Mouse (Mus musculus) small intestine, adult 2 months (tissue): ENCODE measurements around the gene Tagln2. TPM values are rescaled to one million over a fixed set of nuclear protein-coding genes. Genes with fewer than 3 reads are reported as not detected.

Experiments
- H3K27ac ChIP-seq: fragments of 200-500 bp; 2 replicates; pipeline ENCODE4 v1.5.1; 2012; ENCODE audit warnings: low read depth, low read length, control low read depth, inconsistent platforms; ENCODE audit not compliant: insufficient read depth
- H3K27me3 ChIP-seq: fragments of 200-500 bp; 2 replicates; pipeline ENCODE4 v1.6.1; 2012; ENCODE audit warnings: mild to moderate bottlenecking, moderate library complexity, low read length, inconsistent platforms; ENCODE audit not compliant: control insufficient read depth, insufficient read depth
- H3K36me3 ChIP-seq: fragments of 200-500 bp; 2 replicates; pipeline ENCODE4 v1.6.1; 2012; ENCODE audit warnings: mild to moderate bottlenecking, low read length, control low read depth, inconsistent platforms; ENCODE audit not compliant: control insufficient read depth, insufficient read depth
- H3K4me1 ChIP-seq: fragments of 200-500 bp; 2 replicates; pipeline ENCODE4 v1.6.1; 2012; ENCODE audit warnings: low read length, inconsistent platforms, mixed read lengths; ENCODE audit not compliant: control insufficient read depth, insufficient read depth, insufficient read length
- H3K4me3 ChIP-seq: fragments of 200-500 bp; 2 replicates; pipeline ENCODE4 v1.5.1; 2012; ENCODE audit warnings: low read depth, mild to moderate bottlenecking, control low read depth, inconsistent platforms, low read length, moderate library complexity
- CTCF ChIP-seq: fragments of 200-500 bp; IDR thresholded peaks from 2 replicates; pipeline ENCODE4 v1.5.1; 2012; ENCODE audit warnings: low read depth, mild to moderate bottlenecking, control low read depth, inconsistent platforms, low read length, moderate library complexity, mixed read lengths; ENCODE audit not compliant: insufficient replicate concordance, insufficient read length; ENCODE audit errors: extremely low read depth
- POLR2A ChIP-seq: fragments of 200-500 bp; IDR thresholded peaks from 2 replicates; pipeline ENCODE4 v1.6.1; 2012; ENCODE audit warnings: low read depth, mild to moderate bottlenecking, control low read depth, inconsistent platforms, low read length, moderate library complexity
- WGBS: fragments of 180-500 bp; shearing (Covaris S2); methylation state at CpG from one replicate; pipeline ENCODE4 v1.1.7; 2018; 5-methylcytosine and 5-hydroxymethylcytosine counted together
- polyA plus RNA-seq: library from polyadenylated mRNA; depleted of rRNA; stranded (reverse); fragments of >200 nt; gene quantifications from 2 replicates; pipeline ENCODE4 v1.2.3, GENCODE M21; 2012

The Tagln2 gene
- polyA plus RNA-seq, 1 experiment: 284 TPM

DNA sequence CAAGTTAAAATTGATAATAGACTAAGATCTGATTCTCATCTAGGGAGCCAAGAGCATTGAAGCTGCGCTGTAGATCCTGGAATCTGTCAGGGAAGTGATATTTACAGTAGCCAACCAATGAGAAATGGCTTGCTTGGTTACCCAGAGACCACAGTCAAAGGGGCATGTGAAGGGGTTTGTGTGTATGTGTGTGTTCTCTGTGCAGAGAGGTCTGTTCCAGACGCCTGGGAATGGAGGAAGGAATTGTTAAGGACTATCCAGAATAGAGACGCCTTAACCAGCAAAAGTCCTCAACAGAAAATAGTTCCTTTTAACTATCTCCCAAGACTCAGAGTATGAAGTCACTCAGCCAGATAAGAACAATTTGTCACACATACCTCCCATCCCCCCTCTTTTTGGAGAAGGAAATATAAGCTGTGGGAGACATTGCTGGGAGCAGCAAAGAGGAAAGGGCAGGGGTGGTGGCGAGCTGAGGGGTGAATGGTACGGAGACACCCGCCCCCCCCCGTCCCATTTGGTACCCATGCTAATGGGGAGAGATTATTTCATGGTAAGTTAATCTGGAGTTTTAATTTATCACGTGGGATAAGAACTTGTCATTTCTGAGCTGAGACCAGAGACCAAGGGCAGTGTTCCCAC is 29.9 kb upstream of the Tagln2 start:
- no peak for TF ChIP-seq POLR2A
- Histone ChIP-seq H3K4me3 (no peak overlapping the region), H3K36me3 (no peaks in the 10 kb centered on the region), H3K27me3 (no peaks in the 10 kb centered on the region), H3K4me1 (no peaks in the 10 kb centered on the region; the same call in 1 of the 2 replicates), H3K27ac (no peak overlapping the region)
- WGBS: 73% methylated on average over 8 of the region's 8 CpGs

DNA sequence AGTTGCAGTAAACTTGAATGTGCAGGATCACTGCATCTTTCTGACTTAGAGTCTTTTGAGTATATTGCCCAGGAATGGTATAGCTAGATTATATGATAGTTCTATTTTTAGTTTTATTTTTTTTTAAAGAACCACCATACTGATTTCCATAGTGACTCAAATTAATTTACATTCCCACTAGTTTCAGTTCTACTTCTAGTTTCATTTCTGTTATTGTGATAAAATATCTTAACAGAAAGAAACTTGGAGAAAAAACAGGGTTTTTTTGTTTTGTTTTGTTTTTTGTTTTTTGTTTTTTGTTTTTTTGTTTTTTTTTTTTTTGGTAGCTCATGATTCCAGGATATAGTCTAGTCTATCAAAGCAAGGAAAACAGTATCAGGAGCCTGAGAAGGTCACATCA is 26.9 kb upstream of the Tagln2 start:
- Histone ChIP-seq H3K4me3 (no peak overlapping the region), H3K4me1 (peaks cover 5% of the 10 kb centered on the region; the same call in 1 of the 2 replicates), H3K27ac (no peak overlapping the region), H3K27me3 (no peaks in the 10 kb centered on the region), H3K36me3 (no peaks in the 10 kb centered on the region)
- TF ChIP-seq CTCF (no peak), POLR2A (no peak)

DNA sequence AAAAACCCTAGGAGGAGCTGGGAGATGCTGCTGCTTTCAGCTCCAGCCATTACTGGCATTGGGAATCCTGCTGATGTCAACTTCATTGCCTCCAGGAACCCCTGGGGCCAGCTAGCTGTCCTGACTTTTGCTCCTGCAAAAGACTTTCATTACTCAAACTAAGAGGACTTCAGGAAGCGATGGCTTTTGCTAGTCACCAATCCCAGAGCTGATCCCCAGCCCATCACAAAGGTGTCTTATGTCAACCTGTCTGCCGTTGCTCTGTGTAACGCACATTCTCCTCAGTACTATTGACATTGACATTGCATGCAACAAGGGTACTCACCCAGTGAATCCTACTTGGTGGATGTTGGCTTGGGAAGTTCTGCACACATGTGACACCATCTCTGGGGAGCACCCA is 25.7 kb upstream of the Tagln2 start:
- no peaks in the 10 kb centered on the region for H3K27me3 ChIP-seq
- no peaks in the 10 kb centered on the region for H3K36me3 ChIP-seq
- H3K27ac ChIP-seq: no peak overlapping the region
- no peak for TF ChIP-seq CTCF
- no peak for TF ChIP-seq POLR2A
- WGBS: 96% methylated on average over 3 of the region's 3 CpGs
- H3K4me1 ChIP-seq: peaks cover 5% of the 10 kb centered on the region; the same call in 1 of the 2 replicates
- no peak overlapping the region for H3K4me3 ChIP-seq

DNA sequence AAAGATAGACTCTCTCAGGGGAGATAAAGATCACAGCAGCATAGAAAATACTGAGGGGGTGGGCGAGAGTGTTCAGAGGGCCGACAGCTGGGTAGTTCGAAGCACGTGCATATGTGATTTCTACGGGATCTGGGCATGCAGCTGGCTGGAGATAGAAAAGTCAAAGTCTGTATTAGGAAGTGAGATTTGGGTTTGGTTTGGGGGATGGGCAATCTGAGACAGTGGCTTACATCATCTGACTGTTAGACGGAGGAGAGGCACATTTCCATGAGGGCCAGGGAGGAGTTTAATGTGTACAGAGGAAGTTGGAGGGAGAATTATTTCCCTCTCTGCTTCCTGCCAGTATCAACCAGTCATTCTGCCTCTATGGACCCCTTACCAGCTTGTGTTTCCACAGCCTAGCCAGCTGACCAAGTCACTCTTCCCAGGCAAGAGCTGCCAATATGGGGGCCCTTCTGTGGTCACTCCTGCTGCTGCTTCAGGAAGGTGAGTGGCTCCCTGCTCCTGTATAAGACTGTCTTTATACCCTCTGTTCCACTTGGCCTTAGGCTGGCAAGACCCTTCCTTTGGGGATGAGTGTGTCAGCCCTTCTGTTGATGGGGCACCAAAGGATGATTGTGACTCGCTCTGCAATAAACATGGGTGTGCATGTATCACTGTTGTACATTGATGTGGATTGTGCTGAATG is 24.6 kb upstream of the Tagln2 start, which contains the start of gene Slamf9:
Gene Slamf9 (plus strand): TSS at position 305 of the 688 bp plus-strand sequence.
- Histone ChIP-seq H3K4me3 (no peak within 1 kb of the TSS), H3K4me1 (peaks cover 5% of the 10 kb centered on the region; the same call in 1 of the 2 replicates)

DNA sequence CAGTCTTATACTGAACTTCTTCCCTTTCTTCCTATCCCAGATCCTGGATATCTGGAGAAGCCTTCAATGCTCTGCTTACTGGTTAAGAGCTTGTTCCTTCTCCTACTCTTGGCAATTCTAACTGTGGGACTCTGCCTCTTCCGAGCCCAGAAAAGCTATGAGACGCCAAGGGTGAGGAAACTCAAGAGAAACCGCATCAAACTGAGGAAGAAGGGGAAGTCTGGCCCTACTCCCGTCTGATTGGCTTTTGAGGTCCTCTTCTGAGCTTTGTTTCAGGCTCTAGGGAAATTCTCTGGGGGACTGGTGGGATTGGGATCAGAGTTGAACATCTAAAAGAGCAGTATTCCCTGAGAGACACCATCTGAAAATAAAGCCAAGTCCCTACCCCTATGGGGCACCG is 21.8 kb upstream of the Tagln2 start:
- H3K27ac ChIP-seq: no peak overlapping the region
- no peak overlapping the region for H3K4me3 ChIP-seq
- no peak for TF ChIP-seq POLR2A
- no peak for TF ChIP-seq CTCF
- H3K27me3 ChIP-seq: no peaks in the 10 kb centered on the region
- peaks cover 9% of the 10 kb centered on the region; the same call in 1 of the 2 replicates for H3K4me1 ChIP-seq
- no peaks in the 10 kb centered on the region for H3K36me3 ChIP-seq
- 73% methylated on average over 5 of the region's 5 CpGs for WGBS

More for the DNA sequence above, 24.6 kb upstream of the Tagln2 start, which contains the start of gene Slamf9:
- H3K36me3 ChIP-seq: no peaks in the 10 kb centered on the region
- TF ChIP-seq CTCF: no peak
- no peak for TF ChIP-seq POLR2A
- no peak within 1 kb of the TSS for H3K27ac ChIP-seq
- no peaks in the 10 kb centered on the region for H3K27me3 ChIP-seq
- WGBS: 25% methylated on average over 7 of the region's 7 CpGs

DNA sequence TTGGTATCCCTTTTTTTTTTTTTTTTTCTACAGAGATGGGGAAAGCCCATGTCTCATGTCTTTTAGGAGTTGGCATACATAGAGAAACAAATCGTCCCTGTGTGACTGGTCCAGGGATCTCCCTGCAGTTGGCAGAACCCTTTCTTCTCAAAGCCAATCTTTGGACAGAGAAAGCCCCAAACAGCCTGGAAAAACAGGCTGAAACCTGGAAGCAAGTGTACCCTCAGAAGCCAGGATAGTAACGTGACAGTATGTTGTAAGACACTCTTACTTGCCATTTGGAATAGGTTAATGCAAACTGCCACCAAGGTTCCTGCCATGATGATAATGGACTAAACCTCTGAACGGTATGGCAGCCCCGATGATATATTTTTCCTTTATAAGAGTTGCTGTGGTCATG is 19.5 kb upstream of the Tagln2 start:
- H3K4me1 ChIP-seq: peaks cover 13% of the 10 kb centered on the region; the same call in 1 of the 2 replicates
- TF ChIP-seq CTCF (no peak), POLR2A (no peak)
- WGBS: 87% methylated on average over 4 of the region's 4 CpGs
- no peaks in the 10 kb centered on the region for H3K27me3 ChIP-seq
- H3K36me3 ChIP-seq: peaks cover 3% of the 10 kb centered on the region
- no peak overlapping the region for H3K4me3 ChIP-seq
- H3K27ac ChIP-seq: no peak overlapping the region

DNA sequence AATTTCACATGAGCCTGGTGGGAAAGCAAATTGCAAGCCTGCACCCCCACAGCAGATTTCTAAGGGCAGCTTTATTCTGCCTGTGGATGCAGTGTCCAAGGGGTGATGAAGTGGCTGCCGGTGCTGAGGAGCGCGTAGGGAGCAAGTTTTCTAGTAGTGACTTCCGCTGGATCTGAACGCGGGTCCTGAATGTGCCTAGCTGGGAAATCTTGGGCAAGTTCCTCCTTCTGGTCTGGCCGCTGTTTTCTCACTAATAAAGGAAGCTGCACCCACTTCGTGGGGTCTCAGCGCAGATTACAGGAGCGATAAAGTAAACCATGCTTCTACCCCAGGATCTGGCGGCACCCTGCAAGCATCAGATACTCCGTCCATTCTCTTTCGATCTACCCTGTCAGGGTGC is 18.7 kb upstream of the Tagln2 start:
- peaks cover 8% of the 10 kb centered on the region for H3K36me3 ChIP-seq
- H3K4me1 ChIP-seq: peaks cover 11% of the 10 kb centered on the region; the same call in 1 of the 2 replicates
- H3K4me3 ChIP-seq: no peak overlapping the region
- no peak for TF ChIP-seq POLR2A
- TF ChIP-seq CTCF: no peak
- no peak overlapping the region for H3K27ac ChIP-seq
- 28% methylated on average over 13 of the region's 13 CpGs for WGBS
- no peaks in the 10 kb centered on the region for H3K27me3 ChIP-seq
